Mouse (Mus musculus): ENCODE measurements around the gene Alg9. TPM values are rescaled to one million over a fixed set of nuclear protein-coding genes. Genes with fewer than 3 reads are reported as not detected.

The Alg9 gene
- total and polyA plus RNA-seq, 2 experiments = 14.7 to 16.0 TPM

DNA sequence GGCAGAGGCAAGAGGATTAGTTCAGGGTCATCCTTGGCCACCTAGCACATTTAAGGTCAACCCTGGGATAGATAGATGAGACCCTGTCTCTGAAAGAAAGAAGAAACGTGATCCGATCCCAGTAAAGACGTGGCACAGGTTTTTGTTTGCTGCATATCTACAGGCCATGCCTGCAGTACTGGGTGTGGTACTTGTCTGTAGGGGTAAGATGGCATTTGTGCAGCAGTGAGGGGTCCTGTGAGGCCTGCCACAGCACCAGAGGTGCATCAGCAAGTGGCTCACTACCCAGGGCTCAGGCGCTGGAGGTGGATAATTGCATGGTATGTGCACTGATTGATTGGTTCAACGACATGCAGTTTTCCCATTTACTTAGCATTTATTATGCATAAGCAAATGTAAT lies 39.0 kb downstream of the Alg9 start:
- peaks cover 6% of the 10 kb centered on the region for H3K36me3 ChIP-seq (ENCODE audit: control insufficient read depth, insufficient read depth, low read length)
- no peaks in the 10 kb centered on the region for H3K4me1 ChIP-seq (ENCODE audit: control insufficient read depth, insufficient read depth, low read length)
- no peaks in the 10 kb centered on the region for H3K27me3 ChIP-seq (ENCODE audit: control insufficient read depth, insufficient read depth, low read length)
- no peak for DNase-seq (ENCODE audit: extremely low read depth, low read depth, low spot score)
- H3K79me2 ChIP-seq (ENCODE audit: control insufficient read depth, insufficient read depth, low read length) = no peaks in the 10 kb centered on the region
- H3K27ac ChIP-seq (replicated peaks; ENCODE audit: insufficient read depth, low read depth, low read length) = no peak overlapping the region
- WGBS = 95% methylated on average over 5 of the region's 5 CpGs
- no peak overlapping the region for H3K4me3 ChIP-seq (ENCODE audit: insufficient read depth, low read depth, low read length)
- no peak overlapping the region for H3K9ac ChIP-seq (ENCODE audit: low read depth, low read length)
- no peak for TF ChIP-seq POLR2A (IDR thresholded peaks at IDR 0.05; ENCODE audit: extremely low read depth, insufficient read depth, low read length)
- TF ChIP-seq CTCF (IDR thresholded peaks at IDR 0.05; ENCODE audit: low read depth, low read length) = no peak

DNA sequence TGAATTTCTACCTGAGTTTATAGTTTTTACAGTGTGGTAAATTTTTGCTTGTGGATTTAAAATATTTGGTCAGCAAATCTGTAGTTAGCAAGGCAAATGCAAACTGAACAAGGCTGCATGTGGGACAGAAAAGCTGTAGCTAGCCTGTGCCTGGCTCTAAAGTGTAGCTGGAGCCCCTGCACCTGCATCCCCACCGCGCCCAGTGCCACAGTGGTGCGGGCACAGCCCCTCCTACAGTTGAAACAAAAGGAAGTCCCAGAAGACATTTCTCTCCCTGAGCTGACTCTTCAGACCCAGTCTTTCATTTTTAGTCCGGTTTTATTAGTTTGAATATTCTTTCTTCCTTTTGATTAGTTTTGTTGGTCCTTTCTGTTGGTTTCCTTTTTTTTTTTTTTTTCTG lies 40.8 kb downstream of the Alg9 start:
- Histone ChIP-seq H3K9ac (ENCODE audit: low read depth, low read length) (no peak overlapping the region), H3K4me1 (ENCODE audit: control insufficient read depth, insufficient read depth, low read length) (no peaks in the 10 kb centered on the region), H3K79me2 (ENCODE audit: control insufficient read depth, insufficient read depth, low read length) (no peaks in the 10 kb centered on the region), H3K36me3 (ENCODE audit: control insufficient read depth, insufficient read depth, low read length) (peaks cover 6% of the 10 kb centered on the region), H3K27me3 (ENCODE audit: control insufficient read depth, insufficient read depth, low read length) (no peaks in the 10 kb centered on the region), H3K4me3 (ENCODE audit: insufficient read depth, low read depth, low read length) (no peak overlapping the region), H3K27ac (replicated peaks; ENCODE audit: insufficient read depth, low read depth, low read length) (no peak overlapping the region)
- no peak for TF ChIP-seq POLR2A (IDR thresholded peaks at IDR 0.05; ENCODE audit: extremely low read depth, insufficient read depth, low read length)
- TF ChIP-seq CTCF (IDR thresholded peaks at IDR 0.05; ENCODE audit: low read depth, low read length) = no peak
- no peak for DNase-seq (ENCODE audit: extremely low read depth, low read depth, low spot score)
- WGBS = 93% methylated on average over 4 of the region's 4 CpGs

GRCm38 (mm10) chr9:50816512-50816911 lies 41.7 kb downstream of the Alg9 start:
- WGBS = 100% methylated on average over 1 of the region's 1 CpGs
- no peaks in the 10 kb centered on the region for H3K4me1 ChIP-seq (ENCODE audit: control insufficient read depth, insufficient read depth, low read length)
- H3K36me3 ChIP-seq (ENCODE audit: control insufficient read depth, insufficient read depth, low read length) = peaks cover 6% of the 10 kb centered on the region
- H3K9ac ChIP-seq (ENCODE audit: low read depth, low read length) = no peak overlapping the region
- H3K79me2 ChIP-seq (ENCODE audit: control insufficient read depth, insufficient read depth, low read length) = no peaks in the 10 kb centered on the region
- no peak overlapping the region for H3K4me3 ChIP-seq (ENCODE audit: insufficient read depth, low read depth, low read length)
- TF ChIP-seq CTCF (IDR thresholded peaks at IDR 0.05; ENCODE audit: low read depth, low read length) (no peak), POLR2A (IDR thresholded peaks at IDR 0.05; ENCODE audit: extremely low read depth, insufficient read depth, low read length) (no peak)
- no peaks in the 10 kb centered on the region for H3K27me3 ChIP-seq (ENCODE audit: control insufficient read depth, insufficient read depth, low read length)
- DNase-seq (ENCODE audit: extremely low read depth, low read depth, low spot score) = no peak
- no peak overlapping the region for H3K27ac ChIP-seq (replicated peaks; ENCODE audit: insufficient read depth, low read depth, low read length)

DNA sequence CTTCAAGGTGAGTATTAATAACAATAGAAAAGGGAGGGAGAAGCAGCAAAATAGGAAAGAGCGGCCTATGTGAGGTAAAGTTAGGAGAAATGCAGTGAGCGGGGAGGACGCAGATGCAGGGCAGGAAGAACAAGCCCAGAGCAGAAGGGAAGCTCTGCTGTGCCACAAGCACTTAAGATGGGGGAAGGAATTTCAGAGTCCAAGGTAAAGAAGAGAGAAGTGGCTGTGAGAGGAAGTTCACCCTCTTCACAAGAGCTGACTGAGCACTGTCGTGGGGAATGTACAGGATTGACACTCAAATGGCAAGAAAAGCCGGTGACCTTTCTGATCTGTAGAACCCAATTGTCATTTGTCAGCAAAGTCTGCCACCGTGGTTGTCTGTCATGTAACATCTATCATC lies 43.2 kb downstream of the Alg9 start:
- H3K9ac ChIP-seq (ENCODE audit: low read depth, low read length) = no peak overlapping the region
- H3K4me3 ChIP-seq (ENCODE audit: insufficient read depth, low read depth, low read length) = no peak overlapping the region
- peaks cover 6% of the 10 kb centered on the region for H3K36me3 ChIP-seq (ENCODE audit: control insufficient read depth, insufficient read depth, low read length)
- no peaks in the 10 kb centered on the region for H3K4me1 ChIP-seq (ENCODE audit: control insufficient read depth, insufficient read depth, low read length)
- H3K27me3 ChIP-seq (ENCODE audit: control insufficient read depth, insufficient read depth, low read length) = no peaks in the 10 kb centered on the region
- 84% methylated on average over 6 of the region's 6 CpGs for WGBS
- no peaks in the 10 kb centered on the region for H3K79me2 ChIP-seq (ENCODE audit: control insufficient read depth, insufficient read depth, low read length)
- no peak overlapping the region for H3K27ac ChIP-seq (replicated peaks; ENCODE audit: insufficient read depth, low read depth, low read length)
- no peak for DNase-seq (ENCODE audit: extremely low read depth, low read depth, low spot score)
- TF ChIP-seq CTCF (IDR thresholded peaks at IDR 0.05; ENCODE audit: low read depth, low read length) (no peak), POLR2A (IDR thresholded peaks at IDR 0.05; ENCODE audit: extremely low read depth, insufficient read depth, low read length) (no peak)

- Histone ChIP-seq H3K9ac (ENCODE audit: low read depth, low read length) (no peak overlapping the region), H3K27me3 (ENCODE audit: control insufficient read depth, insufficient read depth, low read length) (no peaks in the 10 kb centered on the region), H3K27ac (replicated peaks; ENCODE audit: insufficient read depth, low read depth, low read length) (no peak overlapping the region), H3K79me2 (ENCODE audit: control insufficient read depth, insufficient read depth, low read length) (no peaks in the 10 kb centered on the region), H3K4me1 (ENCODE audit: control insufficient read depth, insufficient read depth, low read length) (no peaks in the 10 kb centered on the region), H3K4me3 (ENCODE audit: insufficient read depth, low read depth, low read length) (no peak overlapping the region), H3K36me3 (ENCODE audit: control insufficient read depth, insufficient read depth, low read length) (peaks cover 6% of the 10 kb centered on the region)
- no peak for TF ChIP-seq CTCF (IDR thresholded peaks at IDR 0.05; ENCODE audit: low read depth, low read length)
- TF ChIP-seq POLR2A (IDR thresholded peaks at IDR 0.05; ENCODE audit: extremely low read depth, insufficient read depth, low read length) = no peak
- 98% methylated on average over 6 of the region's 6 CpGs for WGBS
- DNase-seq (ENCODE audit: extremely low read depth, low read depth, low spot score) = no peak
Observed at GRCm38 (mm10) chr9:50819716-50820115, 44.9 kb downstream of the Alg9 start.

- Histone ChIP-seq H3K4me3 (ENCODE audit: insufficient read depth, low read depth, low read length) (no peak overlapping the region), H3K36me3 (ENCODE audit: control insufficient read depth, insufficient read depth, low read length) (peaks cover 4% of the 10 kb centered on the region), H3K4me1 (ENCODE audit: control insufficient read depth, insufficient read depth, low read length) (no peaks in the 10 kb centered on the region), H3K27me3 (ENCODE audit: control insufficient read depth, insufficient read depth, low read length) (no peaks in the 10 kb centered on the region), H3K9ac (ENCODE audit: low read depth, low read length) (no peak overlapping the region), H3K79me2 (ENCODE audit: control insufficient read depth, insufficient read depth, low read length) (no peaks in the 10 kb centered on the region), H3K27ac (replicated peaks; ENCODE audit: insufficient read depth, low read depth, low read length) (no peak overlapping the region)
- TF ChIP-seq CTCF (IDR thresholded peaks at IDR 0.05; ENCODE audit: low read depth, low read length) (no peak), POLR2A (IDR thresholded peaks at IDR 0.05; ENCODE audit: extremely low read depth, insufficient read depth, low read length) (no peak)
- DNase-seq (ENCODE audit: extremely low read depth, low read depth, low spot score) = no peak
- 92% methylated on average over 6 of the region's 6 CpGs for WGBS
Observed at GRCm38 (mm10) chr9:50821651-50822050, 46.8 kb downstream of the Alg9 start.

All from liver, adult 2 months (tissue).